Mouse (Mus musculus) CH12.LX (cell line): ENCODE data around the gene Pxt1.

Experiments
- CTCF ChIP-seq, 2 experiments: IDR thresholded peaks in 1 of 2; conservative IDR thresholded peaks in 1 of 2; 2 replicates each; pipeline ENCODE4 v1.5.1; 2011 to 2012; ENCODE audit warnings: low read depth in 2 of 2, low read length in 2 of 2, improper control_type of control experiment in 1 of 2, inconsistent platforms in 1 of 2, mild to moderate bottlenecking in 1 of 2, moderate library complexity in 1 of 2
- EP300 ChIP-seq: IDR thresholded peaks from 2 replicates; pipeline ENCODE4 v1.6.1; 2011; ENCODE audit warnings: low read length, improper control_type of control experiment
- ETS1 ChIP-seq: conservative IDR thresholded peaks from 2 replicates; pipeline ENCODE4 v1.6.1; 2012; ENCODE audit warnings: low read depth, mild to moderate bottlenecking, inconsistent platforms, low read length, improper control_type of control experiment, moderate library complexity
- GABPA ChIP-seq: IDR thresholded peaks from 2 replicates; pipeline ENCODE4 v1.6.1; 2012; ENCODE audit warnings: low read depth, low read length, improper control_type of control experiment, inconsistent platforms; ENCODE audit not compliant: insufficient replicate concordance
- HCFC1 ChIP-seq: IDR thresholded peaks from 2 replicates; pipeline ENCODE4 v1.6.1; 2012; ENCODE audit warnings: low read depth, mild to moderate bottlenecking, inconsistent platforms, low read length, improper control_type of control experiment
- MAX ChIP-seq: IDR thresholded peaks from 2 replicates; pipeline ENCODE4 v1.6.1; 2011; ENCODE audit warnings: low read length, improper control_type of control experiment
- MYC ChIP-seq: IDR thresholded peaks from 2 replicates; pipeline ENCODE4 v1.6.1; 2011; ENCODE audit warnings: low read depth, mild to moderate bottlenecking, improper control_type of control experiment, low read length
- POLR2A ChIP-seq: IDR thresholded peaks from 2 replicates; pipeline ENCODE4 v1.6.1; 2011; ENCODE audit warnings: low read depth, mild to moderate bottlenecking, improper control_type of control experiment, low read length
- SIN3A ChIP-seq: IDR thresholded peaks from 2 replicates; pipeline ENCODE4 v1.6.1; 2012; ENCODE audit warnings: low read length, improper control_type of control experiment, inconsistent platforms
- SMC3 ChIP-seq: IDR thresholded peaks from 2 replicates; pipeline ENCODE4 v1.6.1; 2011; ENCODE audit warnings: low read depth, low read length, improper control_type of control experiment
- TBP ChIP-seq: conservative IDR thresholded peaks from 2 replicates; pipeline ENCODE4 v1.6.1; 2011; ENCODE audit warnings: low read depth, low read length, improper control_type of control experiment
- USF1 ChIP-seq: IDR thresholded peaks from 2 replicates; pipeline ENCODE4 v1.6.1; 2014; ENCODE audit warnings: low read depth, mild to moderate bottlenecking, inconsistent platforms, low read length, improper control_type of control experiment
- ZC3H11A ChIP-seq: IDR thresholded peaks from 2 replicates; pipeline ENCODE4 v1.6.1; 2012; ENCODE audit warnings: low read depth, mild to moderate bottlenecking, inconsistent platforms, low read length, improper control_type of control experiment
- ZKSCAN1 ChIP-seq: IDR thresholded peaks from 2 replicates; pipeline ENCODE4 v1.6.1; 2012; ENCODE audit warnings: low read depth, inconsistent platforms, low read length, improper control_type of control experiment, borderline replicate concordance

- no peak for TF ChIP-seq CTCF (conservative IDR thresholded peaks at IDR 0.05 in 1 of 2, IDR thresholded peaks at IDR 0.05 in 1 of 2; ENCODE audit: low read depth in 2 of 2, low read length in 2 of 2)
- no peak for TF ChIP-seq SIN3A
- no peak for TF ChIP-seq ZC3H11A
- TF ChIP-seq HCFC1: no peak
- TF ChIP-seq ZKSCAN1: no peak
- TF ChIP-seq TBP: no peak
- TF ChIP-seq GABPA: no peak
- TF ChIP-seq MYC: no peak
- TF ChIP-seq SMC3: no peak
- TF ChIP-seq USF1: no peak
- TF ChIP-seq EP300: no peak; the same call in 1 of the 2 replicates
- TF ChIP-seq POLR2A: no peak
- no peak for TF ChIP-seq MAX
- TF ChIP-seq ETS1: no peak
Measured at GRCm38 (mm10) chr17:28970122-28970521, 26.5 kb upstream of the Pxt1 start.
